Mouse (Mus musculus): Measurements from ENCODE around the gene Hnrnpl.

- TF ChIP-seq CTCF (IDR thresholded peaks at IDR 0.05; ENCODE audit: control insufficient read depth, insufficient read depth, low read length): no peak
- no peak for TF ChIP-seq POLR2A (IDR thresholded peaks at IDR 0.05; ENCODE audit: borderline replicate concordance, control insufficient read depth, low read depth, low read length)
Observed at GRCm38 (mm10) chr7:28864288-28864750, 56.0 kb downstream of the Hnrnpl start.
